Mouse (Mus musculus): ENCODE measurements around the gene Gm37240. TPM values are rescaled to one million over a fixed set of nuclear protein-coding genes. Genes with fewer than 3 reads are reported as not detected.
"Not testable (repeated sequence)": the region's sequence is repeated elsewhere in the genome, so short reads cannot be mapped to it uniquely, and the experiment has no call there.

Gene Gm37240
- polyA plus RNA-seq, 1 experiment from 2014 or later, result 2.2 TPM

DNA sequence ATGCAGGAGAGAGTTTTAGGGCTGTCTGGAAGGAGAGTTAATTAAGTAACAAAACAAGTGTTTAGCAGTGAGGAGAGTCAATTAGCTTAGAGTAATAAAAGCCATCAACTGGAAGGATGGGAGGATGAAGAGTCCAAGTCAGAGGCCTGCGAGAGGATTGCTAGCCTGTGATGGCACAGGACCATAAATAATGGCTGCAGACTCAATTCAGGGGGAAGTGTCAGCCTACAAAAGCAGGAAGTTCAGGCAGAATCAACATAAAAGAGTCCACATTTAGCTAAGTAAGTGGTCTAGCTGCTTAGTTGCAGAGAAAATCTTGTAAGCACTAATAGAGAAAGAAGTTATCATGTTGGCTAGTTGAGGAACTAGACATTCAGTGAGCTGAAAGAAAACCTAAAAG, 1019.3 kb downstream of the Gm37240 start:
- H3K27me3 ChIP-seq (ENCODE audit: control insufficient read depth, insufficient read depth, low read length), result no peaks in the 10 kb centered on the region
- DNase-seq (ENCODE audit: low spot score) (no peak), ATAC-seq (ENCODE audit: insufficient number of reproducible peaks, low FRiP score, low TSS enrichment, low read depth) (no peak)
- H3K4me2 ChIP-seq (ENCODE audit: low read depth, severe bottlenecking), result no peak overlapping the region
- H3K27ac ChIP-seq (replicated peaks; ENCODE audit: low read depth, low read length), result no peak overlapping the region
- no peak overlapping the region for H3K9ac ChIP-seq (ENCODE audit: low read length)
- no peaks in the 10 kb centered on the region for H3K36me3 ChIP-seq (ENCODE audit: control insufficient read depth, insufficient read depth, low read length)
- H3K4me1 ChIP-seq (ENCODE audit: control insufficient read depth, insufficient read depth, low read length), result no peaks in the 10 kb centered on the region
- 5% methylated on average over 1 of the region's 1 CpGs for WGBS
- no peaks in the 10 kb centered on the region for H3K9me3 ChIP-seq (ENCODE audit: control insufficient read depth, low read length)
- H3K4me3 ChIP-seq (ENCODE audit: low read depth, low read length), result no peak overlapping the region

GRCm38 (mm10) chr3:84867434-84867975, 1019.8 kb downstream of the Gm37240 start:
- no peaks in the 10 kb centered on the region for H3K36me3 ChIP-seq (ENCODE audit: control insufficient read depth, insufficient read depth, low read length)
- no peak overlapping the region for H3K4me2 ChIP-seq (ENCODE audit: low read depth, severe bottlenecking)
- H3K4me3 ChIP-seq (ENCODE audit: low read depth, low read length), result no peak overlapping the region
- H3K9me3 ChIP-seq (ENCODE audit: control insufficient read depth, low read length), result no peaks in the 10 kb centered on the region
- DNase-seq (ENCODE audit: low spot score) (no peak), ATAC-seq (ENCODE audit: insufficient number of reproducible peaks, low FRiP score, low TSS enrichment, low read depth) (no peak)
- no peak overlapping the region for H3K27ac ChIP-seq (replicated peaks; ENCODE audit: low read depth, low read length)
- WGBS, result 46% methylated on average over 1 of the region's 1 CpGs
- H3K9ac ChIP-seq (ENCODE audit: low read length), result no peak overlapping the region
- no peaks in the 10 kb centered on the region for H3K27me3 ChIP-seq (ENCODE audit: control insufficient read depth, insufficient read depth, low read length)
- no peaks in the 10 kb centered on the region for H3K4me1 ChIP-seq (ENCODE audit: control insufficient read depth, insufficient read depth, low read length)

DNA sequence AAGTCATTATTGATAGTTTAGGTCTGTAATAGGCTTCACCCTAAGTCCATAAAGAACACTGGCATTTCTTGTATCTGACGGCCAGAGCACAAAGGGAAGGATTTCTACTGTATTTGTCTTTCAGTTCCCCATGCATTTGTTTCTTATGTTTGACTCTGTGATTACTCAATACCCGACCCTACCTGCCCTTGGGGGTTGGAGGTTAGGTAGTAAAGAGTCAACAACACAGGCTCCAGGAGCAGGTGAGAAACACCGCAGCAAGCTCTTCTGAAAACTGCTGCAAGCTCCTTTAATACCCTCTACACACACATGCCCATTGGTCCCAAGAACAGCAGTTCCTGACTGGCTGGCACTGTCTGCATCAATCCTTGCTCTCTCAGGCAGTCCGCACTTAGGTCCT, 1020.5 kb downstream of the Gm37240 start:
- H3K27ac ChIP-seq (replicated peaks; ENCODE audit: low read depth, low read length), result no peak overlapping the region
- no peaks in the 10 kb centered on the region for H3K4me1 ChIP-seq (ENCODE audit: control insufficient read depth, insufficient read depth, low read length)
- H3K9me3 ChIP-seq (ENCODE audit: control insufficient read depth, low read length), result no peaks in the 10 kb centered on the region
- 74% methylated on average over 4 of the region's 4 CpGs for WGBS
- H3K4me3 ChIP-seq (ENCODE audit: low read depth, low read length), result no peak overlapping the region
- H3K27me3 ChIP-seq (ENCODE audit: control insufficient read depth, insufficient read depth, low read length), result no peaks in the 10 kb centered on the region
- ATAC-seq (ENCODE audit: insufficient number of reproducible peaks, low FRiP score, low TSS enrichment, low read depth), result no peak
- no peaks in the 10 kb centered on the region for H3K36me3 ChIP-seq (ENCODE audit: control insufficient read depth, insufficient read depth, low read length)
- no peak overlapping the region for H3K9ac ChIP-seq (ENCODE audit: low read length)
- no peak for DNase-seq (ENCODE audit: low spot score)
- H3K4me2 ChIP-seq (ENCODE audit: low read depth, severe bottlenecking), result no peak overlapping the region

DNA sequence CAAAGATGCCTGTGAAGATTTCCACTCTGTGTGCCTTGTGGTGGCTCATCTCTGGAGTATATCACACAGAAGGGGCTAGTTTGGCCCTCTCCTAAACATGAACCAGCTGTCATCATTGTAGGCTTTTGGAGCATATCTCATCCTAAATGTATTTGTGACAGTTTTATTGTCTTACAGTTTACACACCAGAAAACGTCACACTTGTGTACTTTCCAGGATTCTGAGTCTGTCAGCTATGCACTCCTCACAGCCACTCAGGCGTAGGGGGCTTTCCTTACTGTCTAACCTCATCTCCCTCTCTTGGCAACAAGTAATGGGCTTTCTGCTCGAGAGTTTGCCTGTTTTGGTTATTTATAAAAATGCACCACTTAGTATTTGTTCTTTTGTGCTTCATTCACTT, 1021.6 kb downstream of the Gm37240 start:
- Histone ChIP-seq H3K36me3 (ENCODE audit: control insufficient read depth, insufficient read depth, low read length) (no peaks in the 10 kb centered on the region), H3K4me2 (ENCODE audit: low read depth, severe bottlenecking) (no peak overlapping the region), H3K27me3 (ENCODE audit: control insufficient read depth, insufficient read depth, low read length) (no peaks in the 10 kb centered on the region), H3K4me1 (ENCODE audit: control insufficient read depth, insufficient read depth, low read length) (no peaks in the 10 kb centered on the region), H3K9ac (ENCODE audit: low read length) (no peak overlapping the region), H3K9me3 (ENCODE audit: control insufficient read depth, low read length) (no peaks in the 10 kb centered on the region), H3K27ac (replicated peaks; ENCODE audit: low read depth, low read length) (no peak overlapping the region), H3K4me3 (ENCODE audit: low read depth, low read length) (no peak overlapping the region)
- WGBS, result 70% methylated on average over 3 of the region's 3 CpGs
- DNase-seq (ENCODE audit: low spot score) (no peak), ATAC-seq (ENCODE audit: insufficient number of reproducible peaks, low FRiP score, low TSS enrichment, low read depth) (no peak)

GRCm38 (mm10) chr3:84861817-84862216, 1025.5 kb downstream of the Gm37240 start:
- H3K36me3 ChIP-seq (ENCODE audit: control insufficient read depth, insufficient read depth, low read length); DNase-seq (ENCODE audit: low spot score); H3K27ac ChIP-seq (replicated peaks; ENCODE audit: low read depth, low read length); H3K27me3 ChIP-seq (ENCODE audit: control insufficient read depth, insufficient read depth, low read length); H3K4me3 ChIP-seq (ENCODE audit: low read depth, low read length); H3K9ac ChIP-seq (ENCODE audit: low read length); H3K4me1 ChIP-seq (ENCODE audit: control insufficient read depth, insufficient read depth, low read length); H3K9me3 ChIP-seq (ENCODE audit: control insufficient read depth, low read length); ATAC-seq (ENCODE audit: insufficient number of reproducible peaks, low FRiP score, low TSS enrichment, low read depth); H3K4me2 ChIP-seq (ENCODE audit: low read depth, severe bottlenecking): not testable (repeated sequence)
- 94% methylated on average over 3 of the region's 3 CpGs for WGBS

- no peak for ATAC-seq (ENCODE audit: insufficient number of reproducible peaks, low FRiP score, low TSS enrichment, low read depth)
- no peaks in the 10 kb centered on the region for H3K27me3 ChIP-seq (ENCODE audit: control insufficient read depth, insufficient read depth, low read length)
- no peaks in the 10 kb centered on the region for H3K36me3 ChIP-seq (ENCODE audit: control insufficient read depth, insufficient read depth, low read length)
- no peaks in the 10 kb centered on the region for H3K9me3 ChIP-seq (ENCODE audit: control insufficient read depth, low read length)
- 77% methylated on average over 1 of the region's 1 CpGs for WGBS
- no peak overlapping the region for H3K9ac ChIP-seq (ENCODE audit: low read length)
- H3K4me1 ChIP-seq (ENCODE audit: control insufficient read depth, insufficient read depth, low read length), result no peaks in the 10 kb centered on the region
- no peak overlapping the region for H3K4me3 ChIP-seq (ENCODE audit: low read depth, low read length)
- H3K27ac ChIP-seq (replicated peaks; ENCODE audit: low read depth, low read length), result no peak overlapping the region
- no peak for DNase-seq (ENCODE audit: low spot score)
- no peak overlapping the region for H3K4me2 ChIP-seq (ENCODE audit: low read depth, severe bottlenecking)
Observed at GRCm38 (mm10) chr3:84860669-84861068, 1026.6 kb downstream of the Gm37240 start.

DNA sequence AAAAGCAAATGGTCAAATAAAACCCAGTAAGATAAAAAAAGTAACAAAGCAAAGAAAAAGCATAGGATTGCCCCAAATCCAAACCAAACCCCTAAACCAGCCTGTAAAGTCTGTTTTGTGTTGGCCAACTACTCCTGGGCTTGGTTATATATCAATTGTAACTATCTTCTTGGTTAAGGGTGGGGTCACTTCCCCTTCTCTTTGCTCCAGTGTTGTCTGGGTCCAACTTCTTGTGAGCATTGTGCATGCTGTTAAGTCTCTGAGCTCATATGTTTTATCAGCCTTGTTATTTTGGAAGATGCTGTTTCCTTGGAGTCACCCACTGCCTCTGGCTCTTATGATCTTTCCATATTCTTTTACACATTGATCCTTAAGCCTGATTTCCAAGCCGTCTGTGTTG, 1032.9 kb downstream of the Gm37240 start:
- ATAC-seq (ENCODE audit: insufficient number of reproducible peaks, low FRiP score, low TSS enrichment, low read depth) (no peak), DNase-seq (ENCODE audit: low spot score) (no peak)
- Histone ChIP-seq H3K27ac (replicated peaks; ENCODE audit: low read depth, low read length) (no peak overlapping the region), H3K9me3 (ENCODE audit: control insufficient read depth, low read length) (no peaks in the 10 kb centered on the region), H3K9ac (ENCODE audit: low read length) (no peak overlapping the region), H3K27me3 (ENCODE audit: control insufficient read depth, insufficient read depth, low read length) (no peaks in the 10 kb centered on the region), H3K36me3 (ENCODE audit: control insufficient read depth, insufficient read depth, low read length) (no peaks in the 10 kb centered on the region), H3K4me3 (ENCODE audit: low read depth, low read length) (no peak overlapping the region), H3K4me2 (ENCODE audit: low read depth, severe bottlenecking) (no peak overlapping the region), H3K4me1 (ENCODE audit: control insufficient read depth, insufficient read depth, low read length) (no peaks in the 10 kb centered on the region)
- 78% methylated on average over 1 of the region's 1 CpGs for WGBS

- DNase-seq (ENCODE audit: low spot score) (no peak), ATAC-seq (ENCODE audit: insufficient number of reproducible peaks, low FRiP score, low TSS enrichment, low read depth) (no peak)
- WGBS, result 85% methylated on average over 7 of the region's 7 CpGs
- Histone ChIP-seq H3K4me2 (ENCODE audit: low read depth, severe bottlenecking) (no peak overlapping the region), H3K9me3 (ENCODE audit: control insufficient read depth, low read length) (no peaks in the 10 kb centered on the region), H3K4me1 (ENCODE audit: control insufficient read depth, insufficient read depth, low read length) (no peaks in the 10 kb centered on the region), H3K27ac (replicated peaks; ENCODE audit: low read depth, low read length) (no peak overlapping the region), H3K4me3 (ENCODE audit: low read depth, low read length) (no peak overlapping the region), H3K36me3 (ENCODE audit: control insufficient read depth, insufficient read depth, low read length) (no peaks in the 10 kb centered on the region), H3K9ac (ENCODE audit: low read length) (no peak overlapping the region), H3K27me3 (ENCODE audit: control insufficient read depth, insufficient read depth, low read length) (no peaks in the 10 kb centered on the region)
Observed at GRCm38 (mm10) chr3:84852877-84853276, 1034.4 kb downstream of the Gm37240 start.

- no peak for ATAC-seq (ENCODE audit: insufficient number of reproducible peaks, low FRiP score, low TSS enrichment, low read depth)
- no peaks in the 10 kb centered on the region for H3K27me3 ChIP-seq (ENCODE audit: control insufficient read depth, insufficient read depth, low read length)
- no peaks in the 10 kb centered on the region for H3K4me1 ChIP-seq (ENCODE audit: control insufficient read depth, insufficient read depth, low read length)
- H3K4me2 ChIP-seq (ENCODE audit: low read depth, severe bottlenecking), result no peak overlapping the region
- H3K27ac ChIP-seq (replicated peaks; ENCODE audit: low read depth, low read length), result no peak overlapping the region
- H3K9me3 ChIP-seq (ENCODE audit: control insufficient read depth, low read length), result no peaks in the 10 kb centered on the region
- 92% methylated on average over 1 of the region's 1 CpGs for WGBS
- no peak overlapping the region for H3K9ac ChIP-seq (ENCODE audit: low read length)
- DNase-seq (ENCODE audit: low spot score), result no peak
- no peaks in the 10 kb centered on the region for H3K36me3 ChIP-seq (ENCODE audit: control insufficient read depth, insufficient read depth, low read length)
- H3K4me3 ChIP-seq (ENCODE audit: low read depth, low read length), result no peak overlapping the region
Observed at GRCm38 (mm10) chr3:84851801-84852200, 1035.5 kb downstream of the Gm37240 start.

All from limb, embryonic 11.5 days (tissue).